Mouse (Mus musculus) midbrain, embryonic 13.5 days (tissue): ENCODE data around the gene Trim10. TPM values are rescaled to one million over a fixed set of nuclear protein-coding genes. Genes with fewer than 3 reads are reported as not detected.

Experiments
- ATAC-seq: fragments of 200-750 bp; cut with Nextera tagmentation; 2 replicates; pipeline ENCODE4 v1.8.0; 2017; ENCODE audit warnings: mild to moderate bottlenecking, moderate TSS enrichment, moderate library complexity
- H3K27ac ChIP-seq: fragments of 300-500 bp; sonication (generic); 2 replicates; pipeline ENCODE4 v1.5.1; 2015; ENCODE audit warnings: inconsistent platforms, mild to moderate bottlenecking, moderate library complexity
- H3K27me3 ChIP-seq: fragments of 300-500 bp; sonication (generic); 2 replicates; pipeline ENCODE4 v1.6.1; 2015; ENCODE audit warnings: mild to moderate bottlenecking, inconsistent platforms
- H3K36me3 ChIP-seq: fragments of 300-500 bp; sonication (generic); 2 replicates; pipeline ENCODE4 v1.6.1; 2015; ENCODE audit warnings: mild to moderate bottlenecking, inconsistent platforms
- H3K4me1 ChIP-seq: fragments of 300-500 bp; sonication (generic); replicated peaks from 2 replicates; pipeline ENCODE4 v1.6.1; 2015; ENCODE audit warnings: inconsistent platforms
- H3K4me2 ChIP-seq: fragments of 300-500 bp; sonication (generic); replicated peaks from 2 replicates; pipeline ENCODE4 v1.6.1; 2015; ENCODE audit warnings: moderate library complexity, mild to moderate bottlenecking, inconsistent platforms
- H3K4me3 ChIP-seq: fragments of 300-500 bp; sonication (generic); replicated peaks from 2 replicates; pipeline ENCODE4 v1.5.1; 2015; ENCODE audit warnings: mild to moderate bottlenecking, inconsistent platforms
- H3K9ac ChIP-seq: fragments of 300-500 bp; sonication (generic); replicated peaks from 2 replicates; pipeline ENCODE4 v1.6.1; 2015; ENCODE audit warnings: mild to moderate bottlenecking, inconsistent platforms
- H3K9me3 ChIP-seq: fragments of 300-500 bp; sonication (generic); 2 replicates; pipeline ENCODE4 v1.6.1; 2016; ENCODE audit warnings: mild to moderate bottlenecking, inconsistent platforms
- whole genome bisulfite sequencing: fragments of 180-500 bp; shearing (Covaris S2); methylation state at CpG from one replicate; pipeline ENCODE4 v1.1.7; 2015; 5-methylcytosine and 5-hydroxymethylcytosine counted together
- polyA plus RNA-seq: library from polyadenylated mRNA; unstranded; fragments of >200 nt; fragmentation: Nextera tagmentation; extraction: Ambion mirVana; gene quantifications from 2 replicates; pipeline ENCODE4 v1.2.1, GENCODE M21; 2015

Trim10 gene
- polyA plus RNA-seq, 1 experiment from 2014 or later, result 2.0 TPM

GRCm38 (mm10) chr17:36923491-36923890, 54.1 kb downstream of the Trim10 start:
- no peak overlapping the region for H3K4me2 ChIP-seq
- no peaks in the 10 kb centered on the region for H3K4me1 ChIP-seq
- no peak overlapping the region for H3K9ac ChIP-seq
- WGBS, result 69% methylated on average over 4 of the region's 4 CpGs
- H3K27me3 ChIP-seq, result no peaks in the 10 kb centered on the region
- ATAC-seq, result no peak
- H3K36me3 ChIP-seq, result no peaks in the 10 kb centered on the region
- no peaks in the 10 kb centered on the region for H3K9me3 ChIP-seq
- no peak overlapping the region for H3K4me3 ChIP-seq
- H3K27ac ChIP-seq, result no peak overlapping the region

Other genes with a start within 250 kb of the Trim10 start
- not detected in 2 replicates for gene H2-M9, start 226.9 kb upstream of the Trim10 start, polyA plus RNA-seq
- gene H2-M1, start 197.4 kb upstream of the Trim10 start, polyA plus RNA-seq, result not detected in 2 replicates
- gene H2-M10.5, start 96.7 kb upstream of the Trim10 start, polyA plus RNA-seq, result not detected in 2 replicates
- not detected in 2 replicates for gene H2-M10.6, start 57.4 kb upstream of the Trim10 start, polyA plus RNA-seq
- 46.4 and 46.6 TPM in 2 replicates for gene Trim26, start 32.4 kb upstream of the Trim10 start, polyA plus RNA-seq
- gene Trim15, start 2.4 kb upstream of the Trim10 start, polyA plus RNA-seq, result 0.22 and 0.58 TPM in 2 replicates
- not detected in 2 replicates for gene Trim40, start 20.5 kb downstream of the Trim10 start, polyA plus RNA-seq
- not detected in 2 replicates for gene Trim31, start 28.5 kb downstream of the Trim10 start, polyA plus RNA-seq
- gene Rnf39, start 73.3 kb downstream of the Trim10 start, polyA plus RNA-seq, result 0.63 and 0.70 TPM in 2 replicates
- 172 and 177 TPM in 2 replicates for gene Ppp1r11, start 82.2 kb downstream of the Trim10 start, polyA plus RNA-seq
- 68.3 and 71.8 TPM in 2 replicates for gene Znrd1, start 89.0 kb downstream of the Trim10 start, polyA plus RNA-seq
- 4.8 and 6.5 TPM in 2 replicates for gene Znrd1as, start 89.0 kb downstream of the Trim10 start, polyA plus RNA-seq
- gene 2410137M14Rik, start 111.7 kb downstream of the Trim10 start, polyA plus RNA-seq, result 0.43 and 0.57 TPM in 2 replicates
- 3.9 TPM in 2 replicates for gene H2-M5, start 120.0 kb downstream of the Trim10 start, polyA plus RNA-seq
- gene Zfp57, start 131.6 kb downstream of the Trim10 start, polyA plus RNA-seq, result 262 and 272 TPM in 2 replicates
- gene Mog, start 153.8 kb downstream of the Trim10 start, polyA plus RNA-seq, result 1.6 TPM in 2 replicates
- 46.7 and 53.2 TPM in 2 replicates for gene Gabbr1, start 176.4 kb downstream of the Trim10 start, polyA plus RNA-seq
- not detected in 2 replicates for gene Olfr90, start 218.9 kb downstream of the Trim10 start, polyA plus RNA-seq
- gene Olfr91, start 228.7 kb downstream of the Trim10 start, polyA plus RNA-seq, result not detected in 2 replicates